25 mouse cellular contexts compared by ENCODE assay signal in genomic region chr13:71565388-71565787, GRCm38 (mm10).
DNase-seq lines count a peak whose midpoint lies in the region; ATAC-seq and TF ChIP-seq lines count a peak whose summit lies in the region.
"Had no signal": no experiment of that assay in that cellular context is flagged by ENCODE, and none has a peak within 500 bp of the region (broad histone marks: within the 10 kb centered on the region; RNA-seq: fewer than 3 reads in every experiment).

No protein-coding gene starts in this region.

- H3K4me1 ChIP-seq in embryonic facial prominence, embryonic 10.5 days: peaks cover 15% of the 10 kb centered on the region
- no peaks in the 10 kb centered on the region for H3K4me1 ChIP-seq in kidney, postnatal 0 days (replicated peaks; ENCODE audit: insufficient read depth, low read length)
- H3K4me1 ChIP-seq in limb, embryonic 10.5 days: peaks cover 16% of the 10 kb centered on the region
- no peaks in the 10 kb centered on the region for H3K4me1 ChIP-seq in hindbrain, embryonic 14.5 days (replicated peaks; ENCODE audit: control insufficient read depth, insufficient read depth, low read length)
- no peaks in the 10 kb centered on the region for H3K4me1 ChIP-seq in forebrain, embryonic 14.5 days (ENCODE audit: control insufficient read depth, insufficient read depth, low read length)
- H3K4me1 ChIP-seq: forebrain, embryonic 10.5 days; heart, embryonic 13.5 days; liver, embryonic 12.5 days; midbrain, embryonic 12.5 days; neural tube, embryonic 15.5 days had no signal

- H3K27ac ChIP-seq in embryonic facial prominence, embryonic 10.5 days (replicated peaks): no peak overlapping the region
- H3K27ac ChIP-seq in kidney, postnatal 0 days: no peak overlapping the region
- no peak overlapping the region for H3K27ac ChIP-seq in limb, embryonic 10.5 days
- no peak overlapping the region for H3K27ac ChIP-seq in hindbrain, embryonic 14.5 days
- no peak overlapping the region for H3K27ac ChIP-seq in forebrain, embryonic 14.5 days (ENCODE audit: low read depth, low read length)
- H3K27ac ChIP-seq: forebrain, embryonic 10.5 days; heart, adult 2 months; heart, embryonic 13.5 days; liver, embryonic 12.5 days; midbrain, embryonic 12.5 days; neural tube, embryonic 15.5 days; stomach, postnatal 0 days had no signal

- H3K4me3 ChIP-seq in embryonic facial prominence, embryonic 10.5 days: no peak overlapping the region
- no peak overlapping the region for H3K4me3 ChIP-seq in kidney, postnatal 0 days (replicated peaks; ENCODE audit: low read depth, low read length)
- no peak overlapping the region for H3K4me3 ChIP-seq in limb, embryonic 10.5 days
- no peak overlapping the region for H3K4me3 ChIP-seq in hindbrain, embryonic 14.5 days (replicated peaks; ENCODE audit: low read length)
- no peak overlapping the region for H3K4me3 ChIP-seq in forebrain, embryonic 14.5 days (ENCODE audit: low read depth, low read length)
- H3K4me3 ChIP-seq: forebrain, embryonic 10.5 days; heart, adult 2 months; heart, embryonic 13.5 days; liver, embryonic 12.5 days; midbrain, embryonic 12.5 days; neural tube, embryonic 15.5 days had no signal

- no peaks in the 10 kb centered on the region for H3K27me3 ChIP-seq in embryonic facial prominence, embryonic 10.5 days (replicated peaks; ENCODE audit: low read depth, poor library complexity, severe bottlenecking)
- no peaks in the 10 kb centered on the region for H3K27me3 ChIP-seq in kidney, postnatal 0 days (ENCODE audit: insufficient read depth, low read length)
- H3K27me3 ChIP-seq in limb, embryonic 10.5 days (ENCODE audit: low read depth, poor library complexity, severe bottlenecking): peaks cover 41% of the 10 kb centered on the region
- no peaks in the 10 kb centered on the region for H3K27me3 ChIP-seq in hindbrain, embryonic 14.5 days (ENCODE audit: control insufficient read depth, insufficient read depth, low read length)
- H3K27me3 ChIP-seq in forebrain, embryonic 14.5 days (replicated peaks; ENCODE audit: control insufficient read depth, insufficient read depth, low read length): no peaks in the 10 kb centered on the region
- H3K27me3 ChIP-seq: CH12.LX; heart, embryonic 13.5 days; liver, embryonic 12.5 days; neural tube, embryonic 15.5 days had no signal

- DNase-seq in embryonic facial prominence, embryonic 10.5 days (ENCODE audit: low spot score): peak; percentile 12
- DNase-seq in kidney, adult 18-20 months: peak; percentile 33
- DNase-seq in kidney, postnatal 0 days (ENCODE audit: low spot score): peak; percentile 5
- DNase-seq in limb, embryonic 10.5 days (ENCODE audit: low spot score): peak; percentile 35
- DNase-seq in hindbrain, embryonic 14.5 days (ENCODE audit: low spot score): no peak
- DNase-seq in right cerebral cortex, postnatal 25 days: no peak
- DNase-seq in forebrain, embryonic 14.5 days (ENCODE audit: low spot score): no peak
- DNase-seq: adrenal gland, postnatal 14 days; cerebellum, adult 2 months; cerebellum, postnatal 25 days; forebrain, postnatal 0 days; gastrocnemius, postnatal 25 days; heart, adult 2 months; heart, postnatal 14 days; left cerebral cortex, postnatal 4 days; lung, adult 18-20 months; lung, postnatal 10 days had no signal

- TF ChIP-seq CTCF in kidney, postnatal 0 days (IDR thresholded peaks at IDR 0.05; ENCODE audit: low read depth): no peak

- no peaks in the 10 kb centered on the region for H3K9me3 ChIP-seq in embryonic facial prominence, embryonic 10.5 days
- H3K9me3 ChIP-seq in kidney, postnatal 0 days (replicated peaks; ENCODE audit: low read length): no peaks in the 10 kb centered on the region
- no peaks in the 10 kb centered on the region for H3K9me3 ChIP-seq in limb, embryonic 10.5 days (replicated peaks)
- no peaks in the 10 kb centered on the region for H3K9me3 ChIP-seq in hindbrain, embryonic 14.5 days (ENCODE audit: control insufficient read depth, low read length)
- H3K9me3 ChIP-seq in forebrain, embryonic 14.5 days (replicated peaks; ENCODE audit: control insufficient read depth, low read length): no peaks in the 10 kb centered on the region
- H3K9me3 ChIP-seq: forebrain, embryonic 10.5 days; heart, embryonic 13.5 days; liver, embryonic 12.5 days; midbrain, embryonic 12.5 days; neural tube, embryonic 15.5 days had no signal

- H3K4me2 ChIP-seq in kidney, postnatal 0 days (ENCODE audit: low read length): no peak overlapping the region
- H3K4me2 ChIP-seq in hindbrain, embryonic 14.5 days (replicated peaks): no peak overlapping the region
- H3K4me2 ChIP-seq in forebrain, embryonic 14.5 days (ENCODE audit: low read length): no peak overlapping the region
- H3K4me2 ChIP-seq: heart, embryonic 13.5 days; liver, embryonic 12.5 days; midbrain, embryonic 12.5 days; neural tube, embryonic 15.5 days had no signal

- WGBS in embryonic facial prominence, embryonic 10.5 days: 61% methylated on average over 7 of the region's 7 CpGs
- 52% methylated on average over 7 of the region's 7 CpGs for WGBS in kidney, postnatal 0 days
- WGBS in limb, embryonic 10.5 days: 37% methylated on average over 7 of the region's 7 CpGs
- WGBS in hindbrain, embryonic 14.5 days: 80% methylated on average over 7 of the region's 7 CpGs
- WGBS in forebrain, embryonic 14.5 days: 82% methylated on average over 7 of the region's 7 CpGs

- peak; percentile 57; the same call in 1 of the 2 replicates for ATAC-seq in kidney, postnatal 0 days (replicated peaks; ENCODE audit: low FRiP score, low read depth)
- no peak for ATAC-seq in hindbrain, embryonic 14.5 days (ENCODE audit: low FRiP score)
- no peak for ATAC-seq in forebrain, embryonic 14.5 days
- ATAC-seq: forebrain, postnatal 0 days; liver, embryonic 12.5 days had no signal

- no peaks in the 10 kb centered on the region for H3K36me3 ChIP-seq in embryonic facial prominence, embryonic 10.5 days (replicated peaks)
- H3K36me3 ChIP-seq in kidney, postnatal 0 days (ENCODE audit: insufficient read depth, low read length): no peaks in the 10 kb centered on the region
- no peaks in the 10 kb centered on the region for H3K36me3 ChIP-seq in limb, embryonic 10.5 days
- H3K36me3 ChIP-seq in hindbrain, embryonic 14.5 days (replicated peaks; ENCODE audit: control insufficient read depth, insufficient read depth): no peaks in the 10 kb centered on the region
- H3K36me3 ChIP-seq in forebrain, embryonic 14.5 days (ENCODE audit: control insufficient read depth, insufficient read depth, low read length): no peaks in the 10 kb centered on the region
- H3K36me3 ChIP-seq: forebrain, embryonic 10.5 days; G1E; heart, embryonic 13.5 days; liver, embryonic 12.5 days; midbrain, embryonic 12.5 days; neural tube, embryonic 15.5 days had no signal

- no peak overlapping the region for H3K9ac ChIP-seq in kidney, postnatal 0 days (ENCODE audit: low read depth, low read length)
- no peak overlapping the region for H3K9ac ChIP-seq in hindbrain, embryonic 14.5 days
- H3K9ac ChIP-seq in forebrain, embryonic 14.5 days (ENCODE audit: low read length): no peak overlapping the region
- H3K9ac ChIP-seq: forebrain, postnatal 0 days; heart, embryonic 13.5 days; liver, embryonic 12.5 days; midbrain, embryonic 12.5 days; neural tube, embryonic 15.5 days had no signal

Comparison
In these comparisons a context has a peak if more than half of its experiments do, and no peak if none do; other contexts are left out.
1. DNase-seq: peak in embryonic facial prominence, embryonic 10.5 days (single experiment), kidney, adult 18-20 months (single experiment), kidney, postnatal 0 days (single experiment) and limb, embryonic 10.5 days (single experiment); none in hindbrain, embryonic 14.5 days (single experiment), right cerebral cortex, postnatal 25 days (single experiment) and forebrain, embryonic 14.5 days (single experiment).